Mouse (Mus musculus): Measurements from ENCODE around the gene 4921536K21Rik.

Gene 4921536K21Rik

GRCm38 (mm10) chr11:3855846-3856245 is 39.1 kb downstream of the 4921536K21Rik start:
- no peak for DNase-seq (ENCODE audit: low read depth, low spot score)

- DNase-seq (ENCODE audit: low read depth, low spot score): no peak
Measured at GRCm38 (mm10) chr11:3854156-3854555, 40.7 kb downstream of the 4921536K21Rik start.

GRCm38 (mm10) chr11:3853481-3854034 is 41.3 kb downstream of the 4921536K21Rik start:
- DNase-seq (ENCODE audit: low read depth, low spot score): peak; percentile 32

- no peak for DNase-seq (ENCODE audit: low read depth, low spot score)
Measured at GRCm38 (mm10) chr11:3853031-3853430, 41.9 kb downstream of the 4921536K21Rik start.

- DNase-seq (ENCODE audit: low read depth, low spot score): no peak
Measured at GRCm38 (mm10) chr11:3851872-3852271, 43.0 kb downstream of the 4921536K21Rik start.

GRCm38 (mm10) chr11:3850746-3851277 is 44.1 kb downstream of the 4921536K21Rik start:
- no peak for DNase-seq (ENCODE audit: low read depth, low spot score)

GRCm38 (mm10) chr11:3850315-3850614 is 44.6 kb downstream of the 4921536K21Rik start:
- DNase-seq (ENCODE audit: low read depth, low spot score): no peak

- DNase-seq (ENCODE audit: low read depth, low spot score): no peak
Measured at GRCm38 (mm10) chr11:3849469-3850314, 45.2 kb downstream of the 4921536K21Rik start.

GRCm38 (mm10) chr11:3846351-3846750 is 48.5 kb downstream of the 4921536K21Rik start:
- DNase-seq (ENCODE audit: low read depth, low spot score): no peak

- no peak for DNase-seq (ENCODE audit: low read depth, low spot score)
Measured at GRCm38 (mm10) chr11:3843943-3844734, 50.8 kb downstream of the 4921536K21Rik start.

Data from skeletal muscle tissue, adult 2 months (tissue).